Mouse (Mus musculus): ENCODE measurements around the gene Dctpp1. TPM values are rescaled to one million over a fixed set of nuclear protein-coding genes. Genes with fewer than 3 reads are reported as not detected.

Dctpp1 gene
- polyA plus RNA-seq (2012; rRNA removed; ENCODE audit: low replicate concordance): 47.0 and 71.1 TPM in 2 replicates

DNA sequence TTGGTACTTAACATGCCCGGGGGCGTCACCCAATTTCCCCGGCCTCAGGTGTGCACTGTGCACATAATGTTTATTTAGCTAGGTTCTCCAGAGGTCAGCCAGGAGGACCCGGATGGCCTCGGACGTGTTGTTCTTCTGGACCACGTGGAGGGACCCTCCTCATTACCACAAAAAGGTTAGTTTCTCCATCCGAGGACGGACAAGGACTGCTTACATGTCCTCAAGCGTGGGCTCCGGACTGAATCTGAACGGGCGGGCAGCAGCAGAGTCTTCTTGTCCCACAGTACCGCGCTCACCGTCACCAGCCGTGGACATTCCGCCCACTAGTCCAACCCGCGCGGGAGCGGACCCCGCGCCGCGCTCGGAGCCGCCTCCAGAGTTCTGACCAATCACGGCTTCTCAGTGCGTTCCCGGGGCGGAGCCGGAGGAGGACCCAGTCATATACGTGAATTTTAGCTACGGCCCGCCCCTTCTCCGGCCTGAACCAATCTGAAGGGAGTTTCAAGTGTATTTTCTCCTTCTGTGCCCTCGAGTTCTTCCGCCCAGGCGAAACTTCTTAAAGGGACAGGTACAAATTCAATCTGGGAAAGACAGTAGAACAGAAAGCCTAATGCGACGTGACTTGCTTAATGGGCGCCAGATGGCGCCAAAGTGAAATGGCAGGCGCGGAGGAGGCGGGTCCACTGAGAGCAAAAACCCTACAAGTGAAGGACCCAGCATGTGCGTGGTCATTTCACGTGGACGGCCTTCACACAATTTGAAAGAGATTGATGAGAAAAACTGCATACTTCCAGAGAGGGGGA is at the start of gene Dctpp1:
Gene Dctpp1 (minus strand): TSS at position 401 of the 803 bp plus-strand sequence.

DNA sequence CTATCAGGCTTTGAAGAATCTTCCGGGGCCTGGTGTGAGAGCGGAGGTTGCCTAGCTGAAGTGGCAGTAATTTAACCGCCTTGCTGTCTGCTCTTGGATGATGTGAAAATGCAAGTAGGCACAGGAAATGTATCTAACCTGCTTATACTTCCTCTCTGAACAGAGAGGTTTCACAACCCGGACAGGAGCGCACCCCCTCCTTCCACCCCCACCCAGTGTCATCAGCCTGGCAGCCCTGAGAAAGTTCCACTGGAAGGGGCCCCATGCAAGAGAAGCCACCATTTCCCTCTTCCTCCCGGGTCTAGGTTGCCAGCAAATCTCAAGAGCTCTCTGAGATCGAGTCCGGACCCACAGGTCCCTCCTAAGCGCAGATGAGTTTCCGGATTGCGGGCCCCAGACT is 35.6 kb upstream of the Dctpp1 start, which contains the start of gene Itgal:
Gene Itgal (plus strand): TSS at position 163 of the 400 bp plus-strand sequence.

DNA sequence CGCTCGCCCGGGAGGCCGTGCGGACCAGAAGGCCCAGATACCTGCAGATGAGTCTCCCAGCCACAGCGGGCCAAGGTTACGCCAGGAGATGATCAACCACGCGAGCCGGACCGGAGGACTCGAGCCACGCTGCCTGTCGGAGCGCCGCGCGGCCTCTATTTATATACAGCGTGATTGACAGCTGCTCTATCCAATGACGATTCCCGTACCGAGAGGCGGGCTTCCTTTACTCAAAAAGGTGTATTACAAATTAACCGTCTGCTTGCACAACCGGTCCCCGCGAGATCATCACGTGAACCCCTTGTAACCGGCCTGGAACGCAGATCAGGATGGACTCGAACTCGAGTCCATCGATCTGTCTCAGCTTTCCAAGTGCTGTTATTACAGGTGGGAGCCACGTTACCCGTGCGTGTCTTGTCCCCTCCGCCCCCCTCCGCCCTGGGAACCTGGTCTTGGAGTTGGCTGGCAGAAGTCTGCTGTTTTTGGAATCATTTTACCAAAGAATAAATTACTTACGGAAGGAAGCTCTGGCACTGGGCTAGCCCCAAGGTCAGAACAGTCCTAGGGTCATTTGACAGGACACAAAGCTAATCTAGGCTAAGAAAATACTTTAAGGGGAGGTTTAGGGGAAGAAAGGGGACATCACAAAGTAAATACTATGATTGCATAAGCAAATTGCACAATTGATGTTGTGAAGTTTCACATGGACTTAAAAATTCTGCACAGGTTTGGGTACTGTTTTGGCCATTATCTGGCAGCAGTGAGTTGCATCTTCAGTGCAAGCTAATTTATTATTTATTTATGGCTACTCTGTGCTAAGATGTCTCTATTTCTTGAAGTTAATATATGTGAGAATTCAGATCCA is 13.6 kb upstream of the Dctpp1 start, which contains the start of gene Sephs2:
Gene Sephs2 (minus strand): TSS at position 131 of the 865 bp plus-strand sequence.

DNA sequence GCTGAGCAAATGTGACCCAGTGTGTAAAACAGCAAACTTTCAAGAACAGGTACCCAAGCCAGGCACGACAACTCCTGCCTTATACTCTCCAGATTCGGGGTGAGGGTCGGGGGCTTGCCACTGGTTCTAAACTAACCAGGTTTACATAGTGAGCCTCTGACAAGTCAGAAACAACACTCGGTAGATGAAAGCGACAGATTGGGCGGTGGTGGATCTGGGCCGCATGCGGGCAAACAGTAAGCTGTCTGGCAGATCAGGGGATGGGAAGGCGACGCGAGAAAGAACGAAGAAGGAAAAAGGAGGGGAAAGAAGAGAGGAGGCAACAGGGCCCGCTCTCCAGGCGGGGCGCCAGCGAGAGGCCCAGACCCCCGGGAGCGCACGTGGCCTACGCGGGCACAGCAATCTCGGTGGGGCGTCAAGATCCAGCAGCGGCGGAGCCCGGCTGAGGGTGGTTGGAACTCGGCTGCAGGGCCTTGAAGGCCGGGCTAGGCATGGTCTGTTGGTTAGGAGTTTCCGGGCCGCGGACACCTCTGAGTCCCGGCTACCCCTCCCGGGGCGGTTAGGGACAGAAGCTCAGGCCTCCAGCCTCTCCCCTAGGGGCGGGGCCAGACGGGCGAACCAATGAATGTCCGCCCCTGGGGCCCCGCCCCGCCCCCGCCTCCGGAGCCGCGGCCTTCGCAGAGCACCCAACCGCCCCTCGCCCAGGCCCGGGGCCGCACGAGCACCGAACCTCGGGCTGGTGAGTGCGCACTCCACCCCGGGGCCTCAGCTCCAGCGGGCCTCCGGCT is 16.4 kb downstream of the Dctpp1 start, which contains the start of gene Zfp771:
Gene Zfp771 (plus strand): TSS at position 405 of the 788 bp plus-strand sequence.

DNA sequence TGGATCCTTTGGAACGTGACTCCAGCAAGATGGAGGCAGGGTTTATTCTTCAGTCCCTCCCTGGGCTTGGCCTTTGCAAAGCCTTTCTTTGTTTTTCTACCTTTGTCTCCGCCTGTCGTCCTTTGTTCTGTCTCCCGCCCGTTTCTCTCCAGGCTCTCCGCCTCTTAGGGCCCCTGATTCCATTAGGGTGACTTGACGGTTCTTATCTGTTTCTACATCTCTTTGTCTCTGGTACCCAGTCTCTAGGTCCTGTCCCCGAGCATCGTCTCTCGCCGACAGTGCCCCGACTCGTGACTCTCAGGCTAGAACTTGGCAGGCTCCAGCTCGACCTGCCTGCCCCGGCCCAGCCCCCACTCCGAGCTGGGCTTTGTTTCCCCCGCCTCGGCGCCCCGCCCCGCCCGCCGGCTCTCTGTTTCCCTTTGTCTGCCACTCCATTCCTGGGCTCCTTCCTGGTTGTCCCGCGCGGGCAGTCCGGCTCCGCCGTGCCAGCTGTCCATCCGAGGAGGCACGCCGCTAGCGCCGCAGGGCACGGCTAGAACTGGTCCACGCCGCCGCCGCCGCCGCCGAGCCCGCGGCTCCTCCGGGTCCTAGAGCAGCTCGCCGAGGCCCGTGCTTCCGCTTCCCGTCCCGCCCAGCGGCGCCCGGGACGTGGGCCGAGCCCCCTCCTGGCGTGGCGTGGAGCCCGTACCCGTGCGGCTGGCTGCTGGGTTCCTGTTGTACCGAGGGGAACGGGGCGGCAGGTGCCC is 27.7 kb downstream of the Dctpp1 start, which contains the start of the genes Zfp553 and Sept1:
Gene Zfp553 (plus strand): TSS at position 440 of the 746 bp plus-strand sequence.
Gene Sept1 (minus strand): TSS at position 509 of the 746 bp plus-strand sequence.

DNA sequence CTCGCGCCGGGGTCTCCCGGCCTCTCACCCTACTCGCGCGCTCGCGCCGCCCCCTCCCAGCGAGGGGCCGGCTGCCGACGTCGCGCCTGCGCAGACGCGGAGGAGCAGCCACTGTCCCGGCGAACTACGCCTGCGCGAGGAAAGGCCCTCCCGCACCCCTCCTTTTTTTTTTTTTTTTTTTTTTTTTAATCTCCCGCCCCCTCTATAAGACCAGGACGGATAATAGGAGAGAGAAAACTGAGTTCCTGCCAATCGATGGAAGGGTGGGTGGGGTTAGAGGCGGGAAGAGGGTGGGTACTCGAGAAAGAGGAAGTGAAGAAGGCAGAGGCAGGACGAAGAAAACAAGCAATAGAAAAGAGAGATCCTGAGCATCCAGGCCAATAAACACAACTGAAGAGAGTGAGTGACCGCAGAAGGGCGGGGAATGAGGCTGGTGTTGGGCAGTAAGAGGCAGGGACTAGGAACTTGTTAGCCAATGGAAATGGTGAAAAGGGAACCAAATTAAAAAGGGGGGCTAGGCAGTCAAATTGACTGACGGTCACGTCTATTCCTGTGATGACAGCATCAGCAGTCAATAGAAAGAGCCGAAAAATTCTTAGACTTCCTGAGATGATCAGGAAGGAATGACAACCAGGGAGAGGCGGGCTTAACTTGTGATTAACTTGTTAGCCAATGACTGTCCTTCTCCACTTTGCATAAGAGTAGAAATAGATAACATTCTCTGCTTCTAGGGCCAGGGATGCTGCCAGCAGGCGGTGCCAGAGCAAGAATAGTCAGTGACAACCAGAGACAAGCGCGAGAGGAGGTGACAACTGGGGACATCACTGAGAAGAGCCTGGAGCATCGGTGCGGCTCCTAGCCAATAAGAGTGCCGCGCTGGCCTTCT is 51.7 kb downstream of the Dctpp1 start, which contains the start of gene Mylpf:
Gene Mylpf (plus strand): TSS at position 338 of the 886 bp plus-strand sequence.

DNA sequence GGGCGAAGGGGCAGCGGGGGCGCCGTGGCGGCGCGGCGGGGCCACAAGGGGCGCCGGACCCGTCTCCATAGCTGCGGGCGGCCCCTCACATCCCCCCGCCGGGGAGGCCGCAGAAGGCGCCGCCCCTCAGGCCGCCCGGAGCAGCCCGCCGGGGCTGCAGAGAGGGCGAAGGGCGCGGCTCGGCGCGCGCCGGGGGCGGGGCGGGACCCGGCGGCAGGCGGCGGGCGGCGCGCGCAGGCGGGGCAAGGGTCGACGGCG is 52.3 kb downstream of the Dctpp1 start, which contains the start of gene Tbc1d10b:
Gene Tbc1d10b (minus strand): TSS at position 174 of the 258 bp plus-strand sequence.

Other genes starting within 250 kb of the Dctpp1 start
- 93.7 and 103 TPM in 2 replicates for gene Mvp, start 246.1 kb downstream of the Dctpp1 start, polyA plus RNA-seq (2012; rRNA removed; ENCODE audit: low replicate concordance)
- gene Pagr1b, start 244.2 kb downstream of the Dctpp1 start, polyA plus RNA-seq (2012; rRNA removed; ENCODE audit: low replicate concordance): 5.3 and 7.1 TPM in 2 replicates
- gene Pagr1a, start 243.4 kb downstream of the Dctpp1 start, polyA plus RNA-seq (2012; rRNA removed; ENCODE audit: low replicate concordance): 2.6 and 5.8 TPM in 2 replicates
- gene Gm42742, start 239.6 kb downstream of the Dctpp1 start, polyA plus RNA-seq (2012; rRNA removed; ENCODE audit: low replicate concordance): 25.7 and 62.7 TPM in 2 replicates
- gene Prrt2, start 239.5 kb downstream of the Dctpp1 start, polyA plus RNA-seq (2012; rRNA removed; ENCODE audit: low replicate concordance): 17.9 and 35.3 TPM in 2 replicates
- 90.8 and 204 TPM in 2 replicates for gene Maz, start 233.7 kb downstream of the Dctpp1 start, polyA plus RNA-seq (2012; rRNA removed; ENCODE audit: low replicate concordance)
- gene Kif22, start 218.2 kb downstream of the Dctpp1 start, polyA plus RNA-seq (2012; rRNA removed; ENCODE audit: low replicate concordance): 2.1 and 9.3 TPM in 2 replicates
- gene Zg16, start 173.4 kb downstream of the Dctpp1 start, polyA plus RNA-seq (2012; rRNA removed; ENCODE audit: low replicate concordance): 0.37 and 0.99 TPM in 2 replicates
- 9.6 and 14.6 TPM in 2 replicates for gene AI467606, start 169.3 kb downstream of the Dctpp1 start, polyA plus RNA-seq (2012; rRNA removed; ENCODE audit: low replicate concordance)
- gene Qprt, start 138.5 kb downstream of the Dctpp1 start, polyA plus RNA-seq (2012; rRNA removed; ENCODE audit: low replicate concordance): 1.3 and 3.4 TPM in 2 replicates
- gene Spn, start 122.9 kb downstream of the Dctpp1 start, polyA plus RNA-seq (2012; rRNA removed; ENCODE audit: low replicate concordance): 2.4 and 3.1 TPM in 2 replicates
- 26.3 and 45.0 TPM in 2 replicates for gene Cd2bp2, start 64.7 kb downstream of the Dctpp1 start, polyA plus RNA-seq (2012; rRNA removed; ENCODE audit: low replicate concordance)
- gene Tbc1d10b, start 52.2 kb downstream of the Dctpp1 start, polyA plus RNA-seq (2012; rRNA removed; ENCODE audit: low replicate concordance): 29.5 and 47.5 TPM in 2 replicates
- 1.3 and 1.5 TPM in 2 replicates for gene Mylpf, start 51.8 kb downstream of the Dctpp1 start, polyA plus RNA-seq (2012; rRNA removed; ENCODE audit: low replicate concordance)
- 5.3 and 22.2 TPM in 2 replicates for gene Zfp553, start 27.6 kb downstream of the Dctpp1 start, polyA plus RNA-seq (2012; rRNA removed; ENCODE audit: low replicate concordance)
- 18.4 and 23.6 TPM in 2 replicates for gene Sept1, start 27.6 kb downstream of the Dctpp1 start, polyA plus RNA-seq (2012; rRNA removed; ENCODE audit: low replicate concordance)
- 43.2 and 112 TPM in 2 replicates for gene Zfp771, start 16.4 kb downstream of the Dctpp1 start, polyA plus RNA-seq (2012; rRNA removed; ENCODE audit: low replicate concordance)
- gene Sephs2, start 13.3 kb upstream of the Dctpp1 start, polyA plus RNA-seq (2012; rRNA removed; ENCODE audit: low replicate concordance): 30.3 and 33.1 TPM in 2 replicates
- 5.0 and 11.6 TPM in 2 replicates for gene Itgal, start 35.6 kb upstream of the Dctpp1 start, polyA plus RNA-seq (2012; rRNA removed; ENCODE audit: low replicate concordance)
- gene Zfp768, start 84.9 kb upstream of the Dctpp1 start, polyA plus RNA-seq (2012; rRNA removed; ENCODE audit: low replicate concordance): 24.9 and 37.2 TPM in 2 replicates
- gene Zfp747, start 115.3 kb upstream of the Dctpp1 start, polyA plus RNA-seq (2012; rRNA removed; ENCODE audit: low replicate concordance): 5.7 and 10.7 TPM in 2 replicates
- 2.8 and 5.8 TPM in 2 replicates for gene 9130019O22Rik, start 126.5 kb upstream of the Dctpp1 start, polyA plus RNA-seq (2012; rRNA removed; ENCODE audit: low replicate concordance)
- gene E430018J23Rik, start 132.9 kb upstream of the Dctpp1 start, polyA plus RNA-seq (2012; rRNA removed; ENCODE audit: low replicate concordance): 4.3 and 9.6 TPM in 2 replicates
- gene Zfp764, start 146.1 kb upstream of the Dctpp1 start, polyA plus RNA-seq (2012; rRNA removed; ENCODE audit: low replicate concordance): 5.8 and 8.7 TPM in 2 replicates
- 17.0 and 24.9 TPM in 2 replicates for gene Zfp688, start 161.4 kb upstream of the Dctpp1 start, polyA plus RNA-seq (2012; rRNA removed; ENCODE audit: low replicate concordance)
- 2.5 and 5.1 TPM in 2 replicates for gene Zfp689, start 188.4 kb upstream of the Dctpp1 start, polyA plus RNA-seq (2012; rRNA removed; ENCODE audit: low replicate concordance)
- gene Prr14, start 198.9 kb upstream of the Dctpp1 start, polyA plus RNA-seq (2012; rRNA removed; ENCODE audit: low replicate concordance): 65.7 and 102 TPM in 2 replicates
- gene Fbrs, start 218.5 kb upstream of the Dctpp1 start, polyA plus RNA-seq (2012; rRNA removed; ENCODE audit: low replicate concordance): 20.0 and 36.9 TPM in 2 replicates

Measured in subcutaneous adipose tissue, adult 2 months (tissue).